Mouse (Mus musculus): ENCODE results near the gene Zfp385b. TPM values are rescaled to one million over a fixed set of nuclear protein-coding genes. Genes with fewer than 3 reads are reported as not detected.

Zfp385b gene
- polyA plus RNA-seq, 1 experiment from 2014 or later, result 14.1 TPM

- no peak for DNase-seq (ENCODE audit: low spot score)
- Histone ChIP-seq H3K4me2 (replicated peaks) (no peak overlapping the region), H3K4me1 (replicated peaks; ENCODE audit: control insufficient read depth, insufficient read depth, low read length) (0 out of 2 replicates have a peak, but pooled peaks cover 5% of the 10 kb centered on the region), H3K27ac (no peak overlapping the region), H3K9ac (no peak overlapping the region), H3K9me3 (ENCODE audit: control insufficient read depth, low read length) (no peaks in the 10 kb centered on the region), H3K27me3 (ENCODE audit: control insufficient read depth, insufficient read depth, low read length) (no peaks in the 10 kb centered on the region), H3K36me3 (replicated peaks; ENCODE audit: control insufficient read depth, insufficient read depth) (no peaks in the 10 kb centered on the region), H3K4me3 (replicated peaks; ENCODE audit: low read length) (no peak overlapping the region)
- no peak for ATAC-seq (ENCODE audit: low FRiP score)
- 55% methylated on average over 10 of the region's 10 CpGs for WGBS
Measured at GRCm38 (mm10) chr2:77419476-77419875, 400.0 kb downstream of the Zfp385b start.

GRCm38 (mm10) chr2:77418078-77418477, 401.4 kb downstream of the Zfp385b start:
- Histone ChIP-seq H3K27ac (no peak overlapping the region), H3K36me3 (replicated peaks; ENCODE audit: control insufficient read depth, insufficient read depth) (no peaks in the 10 kb centered on the region), H3K9ac (no peak overlapping the region), H3K4me2 (replicated peaks) (no peak overlapping the region), H3K9me3 (ENCODE audit: control insufficient read depth, low read length) (no peaks in the 10 kb centered on the region), H3K27me3 (ENCODE audit: control insufficient read depth, insufficient read depth, low read length) (no peaks in the 10 kb centered on the region), H3K4me1 (replicated peaks; ENCODE audit: control insufficient read depth, insufficient read depth, low read length) (0 out of 2 replicates have a peak, but pooled peaks cover 5% of the 10 kb centered on the region), H3K4me3 (replicated peaks; ENCODE audit: low read length) (no peak overlapping the region)
- ATAC-seq (ENCODE audit: low FRiP score) (no peak), DNase-seq (ENCODE audit: low spot score) (no peak)
- 56% methylated on average over 5 of the region's 5 CpGs for WGBS

- H3K36me3 ChIP-seq (replicated peaks; ENCODE audit: control insufficient read depth, insufficient read depth), result no peaks in the 10 kb centered on the region
- no peak overlapping the region for H3K4me3 ChIP-seq (replicated peaks; ENCODE audit: low read length)
- DNase-seq (ENCODE audit: low spot score) (no peak), ATAC-seq (ENCODE audit: low FRiP score) (no peak)
- H3K4me1 ChIP-seq (replicated peaks; ENCODE audit: control insufficient read depth, insufficient read depth, low read length), result no peaks in the 10 kb centered on the region
- no peak overlapping the region for H3K27ac ChIP-seq
- 93% methylated on average over 9 of the region's 9 CpGs for WGBS
- no peaks in the 10 kb centered on the region for H3K27me3 ChIP-seq (ENCODE audit: control insufficient read depth, insufficient read depth, low read length)
- no peaks in the 10 kb centered on the region for H3K9me3 ChIP-seq (ENCODE audit: control insufficient read depth, low read length)
- no peak overlapping the region for H3K4me2 ChIP-seq (replicated peaks)
- H3K9ac ChIP-seq, result no peak overlapping the region
Measured at GRCm38 (mm10) chr2:77412171-77412570, 407.3 kb downstream of the Zfp385b start.

- Histone ChIP-seq H3K9me3 (ENCODE audit: control insufficient read depth, low read length) (no peaks in the 10 kb centered on the region), H3K9ac (no peak overlapping the region), H3K36me3 (replicated peaks; ENCODE audit: control insufficient read depth, insufficient read depth) (no peaks in the 10 kb centered on the region), H3K4me3 (replicated peaks; ENCODE audit: low read length) (no peak overlapping the region), H3K4me1 (replicated peaks; ENCODE audit: control insufficient read depth, insufficient read depth, low read length) (no peaks in the 10 kb centered on the region), H3K4me2 (replicated peaks) (no peak overlapping the region), H3K27ac (no peak overlapping the region), H3K27me3 (ENCODE audit: control insufficient read depth, insufficient read depth, low read length) (no peaks in the 10 kb centered on the region)
- no peak for ATAC-seq (ENCODE audit: low FRiP score)
- WGBS, result 87% methylated on average over 13 of the region's 13 CpGs
- DNase-seq (ENCODE audit: low spot score), result no peak
Measured at GRCm38 (mm10) chr2:77411612-77412011, 407.8 kb downstream of the Zfp385b start.

GRCm38 (mm10) chr2:77409521-77410135, 409.8 kb downstream of the Zfp385b start:
- H3K4me3 ChIP-seq (replicated peaks; ENCODE audit: low read length), result no peak overlapping the region
- WGBS, result 61% methylated on average over 5 of the region's 5 CpGs
- no peak overlapping the region for H3K27ac ChIP-seq
- H3K27me3 ChIP-seq (ENCODE audit: control insufficient read depth, insufficient read depth, low read length), result no peaks in the 10 kb centered on the region
- H3K4me2 ChIP-seq (replicated peaks), result no peak overlapping the region
- H3K36me3 ChIP-seq (replicated peaks; ENCODE audit: control insufficient read depth, insufficient read depth), result no peaks in the 10 kb centered on the region
- H3K4me1 ChIP-seq (replicated peaks; ENCODE audit: control insufficient read depth, insufficient read depth, low read length), result no peaks in the 10 kb centered on the region
- DNase-seq (ENCODE audit: low spot score) (no peak), ATAC-seq (ENCODE audit: low FRiP score) (no peak)
- no peak overlapping the region for H3K9ac ChIP-seq
- H3K9me3 ChIP-seq (ENCODE audit: control insufficient read depth, low read length), result no peaks in the 10 kb centered on the region

GRCm38 (mm10) chr2:77408972-77409371, 410.5 kb downstream of the Zfp385b start:
- Histone ChIP-seq H3K4me2 (replicated peaks) (no peak overlapping the region), H3K9ac (no peak overlapping the region), H3K4me1 (replicated peaks; ENCODE audit: control insufficient read depth, insufficient read depth, low read length) (no peaks in the 10 kb centered on the region), H3K27me3 (ENCODE audit: control insufficient read depth, insufficient read depth, low read length) (no peaks in the 10 kb centered on the region), H3K4me3 (replicated peaks; ENCODE audit: low read length) (no peak overlapping the region), H3K36me3 (replicated peaks; ENCODE audit: control insufficient read depth, insufficient read depth) (no peaks in the 10 kb centered on the region), H3K9me3 (ENCODE audit: control insufficient read depth, low read length) (no peaks in the 10 kb centered on the region), H3K27ac (no peak overlapping the region)
- WGBS, result 70% methylated on average over 7 of the region's 7 CpGs
- DNase-seq (ENCODE audit: low spot score) (peak; percentile 53), ATAC-seq (ENCODE audit: low FRiP score) (no peak)

- DNase-seq (ENCODE audit: low spot score), result no peak
- no peak for ATAC-seq (ENCODE audit: low FRiP score)
- Histone ChIP-seq H3K27me3 (ENCODE audit: control insufficient read depth, insufficient read depth, low read length) (no peaks in the 10 kb centered on the region), H3K9ac (no peak overlapping the region), H3K36me3 (replicated peaks; ENCODE audit: control insufficient read depth, insufficient read depth) (no peaks in the 10 kb centered on the region), H3K4me2 (replicated peaks) (peak overlapping the region; percentile 33), H3K4me3 (replicated peaks; ENCODE audit: low read length) (no peak overlapping the region; the same call in 1 of the 2 replicates), H3K27ac (no peak overlapping the region), H3K4me1 (replicated peaks; ENCODE audit: control insufficient read depth, insufficient read depth, low read length) (peaks cover 10% of the 10 kb centered on the region), H3K9me3 (ENCODE audit: control insufficient read depth, low read length) (no peaks in the 10 kb centered on the region)
- WGBS, result 24% methylated on average over 13 of the region's 13 CpGs
Measured at GRCm38 (mm10) chr2:77402329-77402728, 417.1 kb downstream of the Zfp385b start.

GRCm38 (mm10) chr2:77401438-77402235, 417.8 kb downstream of the Zfp385b start:
- H3K4me2 ChIP-seq (replicated peaks), result peak overlapping the region; percentile 33
- H3K27me3 ChIP-seq (ENCODE audit: control insufficient read depth, insufficient read depth, low read length), result no peaks in the 10 kb centered on the region
- 0 out of 2 replicates have a peak overlapping the region, but pooled peaks have one; percentile 26 for H3K27ac ChIP-seq
- H3K4me3 ChIP-seq (replicated peaks; ENCODE audit: low read length), result no peak overlapping the region; the same call in 1 of the 2 replicates
- no peak overlapping the region for H3K9ac ChIP-seq
- H3K4me1 ChIP-seq (replicated peaks; ENCODE audit: control insufficient read depth, insufficient read depth, low read length), result peaks cover 10% of the 10 kb centered on the region
- ATAC-seq (ENCODE audit: low FRiP score) (peak; percentile 64), DNase-seq (ENCODE audit: low spot score) (peak; percentile 50)
- no peaks in the 10 kb centered on the region for H3K36me3 ChIP-seq (replicated peaks; ENCODE audit: control insufficient read depth, insufficient read depth)
- 9% methylated on average over 13 of the region's 13 CpGs for WGBS
- H3K9me3 ChIP-seq (ENCODE audit: control insufficient read depth, low read length), result no peaks in the 10 kb centered on the region

- Histone ChIP-seq H3K27ac (no peak overlapping the region), H3K4me1 (replicated peaks; ENCODE audit: control insufficient read depth, insufficient read depth, low read length) (0 out of 2 replicates have a peak, but pooled peaks cover 3% of the 10 kb centered on the region), H3K9me3 (ENCODE audit: control insufficient read depth, low read length) (no peaks in the 10 kb centered on the region), H3K9ac (no peak overlapping the region), H3K36me3 (replicated peaks; ENCODE audit: control insufficient read depth, insufficient read depth) (no peaks in the 10 kb centered on the region), H3K27me3 (ENCODE audit: control insufficient read depth, insufficient read depth, low read length) (no peaks in the 10 kb centered on the region), H3K4me2 (replicated peaks) (no peak overlapping the region), H3K4me3 (replicated peaks; ENCODE audit: low read length) (no peak overlapping the region)
- DNase-seq (ENCODE audit: low spot score), result no peak
- ATAC-seq (ENCODE audit: low FRiP score), result no peak
- 91% methylated on average over 7 of the region's 7 CpGs for WGBS
Measured at GRCm38 (mm10) chr2:77393881-77394280, 425.6 kb downstream of the Zfp385b start.
